Mouse (Mus musculus) neural tube, embryonic 15.5 days (tissue): ENCODE results near the gene Ptpro. TPM values are rescaled to one million over a fixed set of nuclear protein-coding genes. Genes with fewer than 3 reads are reported as not detected.

ENCODE experiments used
- ATAC-seq: fragments of 200-750 bp; cut with Nextera tagmentation; 2 replicates; pipeline ENCODE4 v1.8.0; 2017; ENCODE audit warnings: mild to moderate bottlenecking, moderate TSS enrichment, moderate library complexity; ENCODE audit not compliant: low FRiP score
- H3K27ac ChIP-seq: fragments of 300-500 bp; sonication (generic); replicated peaks from 2 replicates; pipeline ENCODE4 v1.5.1; 2015; ENCODE audit warnings: mild to moderate bottlenecking, inconsistent platforms
- H3K27me3 ChIP-seq: fragments of 300-500 bp; sonication (generic); replicated peaks from 2 replicates; pipeline ENCODE4 v1.6.1; 2015; ENCODE audit warnings: inconsistent platforms
- H3K36me3 ChIP-seq: fragments of 300-500 bp; sonication (generic); 2 replicates; pipeline ENCODE4 v1.6.1; 2015; ENCODE audit warnings: inconsistent platforms
- H3K4me1 ChIP-seq: fragments of 300-500 bp; sonication (generic); 2 replicates; pipeline ENCODE4 v1.6.1; 2015; ENCODE audit warnings: inconsistent platforms
- H3K4me2 ChIP-seq: fragments of 300-500 bp; sonication (generic); 2 replicates; pipeline ENCODE4 v1.6.1; 2015; ENCODE audit warnings: inconsistent platforms, mild to moderate bottlenecking, moderate library complexity
- H3K4me3 ChIP-seq: fragments of 300-500 bp; sonication (generic); replicated peaks from 2 replicates; pipeline ENCODE4 v1.5.1; 2015; ENCODE audit warnings: mild to moderate bottlenecking, inconsistent platforms
- H3K9ac ChIP-seq: fragments of 300-500 bp; sonication (generic); replicated peaks from 2 replicates; pipeline ENCODE4 v1.6.1; 2015; ENCODE audit warnings: mild to moderate bottlenecking, inconsistent platforms
- H3K9me3 ChIP-seq: fragments of 300-500 bp; sonication (generic); replicated peaks from 2 replicates; pipeline ENCODE4 v1.6.1; 2016; ENCODE audit warnings: inconsistent platforms
- WGBS: fragments of 180-500 bp; shearing (Covaris S2); methylation state at CpG from one replicate; pipeline ENCODE4 v1.1.7; 2015; ENCODE audit warnings: mixed read lengths; 5-methylcytosine and 5-hydroxymethylcytosine counted together
- polyA plus RNA-seq: library from polyadenylated mRNA; unstranded; fragments of >200 nt; fragmentation: Nextera tagmentation; extraction: Ambion mirVana; gene quantifications from 2 replicates; pipeline ENCODE4 v1.2.1, GENCODE M21; 2015

Gene Ptpro
- polyA plus RNA-seq, 1 experiment from 2014 or later, result 49.5 TPM

GRCm38 (mm10) chr6:137504052-137504451, 251.9 kb downstream of the Ptpro start:
- ATAC-seq, result no peak
- Histone ChIP-seq H3K9ac (no peak overlapping the region), H3K4me2 (no peak overlapping the region), H3K27ac (no peak overlapping the region), H3K4me1 (no peaks in the 10 kb centered on the region), H3K36me3 (no peaks in the 10 kb centered on the region; the same call in 1 of the 2 replicates), H3K27me3 (no peaks in the 10 kb centered on the region), H3K9me3 (no peaks in the 10 kb centered on the region), H3K4me3 (no peak overlapping the region)
- WGBS, result 66% methylated on average over 1 of the region's 1 CpGs

- Histone ChIP-seq H3K4me1 (no peaks in the 10 kb centered on the region), H3K27ac (no peak overlapping the region), H3K36me3 (no peaks in the 10 kb centered on the region; the same call in 1 of the 2 replicates), H3K27me3 (no peaks in the 10 kb centered on the region), H3K4me3 (no peak overlapping the region), H3K9ac (no peak overlapping the region), H3K4me2 (no peak overlapping the region), H3K9me3 (no peaks in the 10 kb centered on the region)
- 90% methylated on average over 3 of the region's 3 CpGs for WGBS
- no peak for ATAC-seq
Observed at GRCm38 (mm10) chr6:137505555-137506227, 253.6 kb downstream of the Ptpro start.

- no peak overlapping the region for H3K4me2 ChIP-seq
- no peak overlapping the region for H3K27ac ChIP-seq
- WGBS, result 95% methylated on average over 7 of the region's 7 CpGs
- no peak for ATAC-seq
- H3K9ac ChIP-seq, result no peak overlapping the region
- H3K27me3 ChIP-seq, result no peaks in the 10 kb centered on the region
- no peaks in the 10 kb centered on the region; the same call in 1 of the 2 replicates for H3K36me3 ChIP-seq
- H3K4me1 ChIP-seq, result no peaks in the 10 kb centered on the region
- no peaks in the 10 kb centered on the region for H3K9me3 ChIP-seq
- no peak overlapping the region for H3K4me3 ChIP-seq
Observed at GRCm38 (mm10) chr6:137506563-137506962, 254.4 kb downstream of the Ptpro start.

- no peaks in the 10 kb centered on the region for H3K27me3 ChIP-seq
- H3K27ac ChIP-seq, result no peak overlapping the region
- H3K9ac ChIP-seq, result no peak overlapping the region
- no peak overlapping the region for H3K4me3 ChIP-seq
- no peaks in the 10 kb centered on the region; the same call in 1 of the 2 replicates for H3K36me3 ChIP-seq
- H3K4me1 ChIP-seq, result no peaks in the 10 kb centered on the region
- no peak for ATAC-seq
- WGBS, result 94% methylated on average over 19 of the region's 19 CpGs
- no peak overlapping the region for H3K4me2 ChIP-seq
- no peaks in the 10 kb centered on the region for H3K9me3 ChIP-seq
Observed at GRCm38 (mm10) chr6:137508936-137509335, 256.8 kb downstream of the Ptpro start.

- 75% methylated on average over 14 of the region's 14 CpGs for WGBS
- Histone ChIP-seq H3K27me3 (no peaks in the 10 kb centered on the region), H3K4me3 (no peak overlapping the region), H3K9ac (no peak overlapping the region), H3K36me3 (no peaks in the 10 kb centered on the region; the same call in 1 of the 2 replicates), H3K4me2 (no peak overlapping the region), H3K9me3 (no peaks in the 10 kb centered on the region), H3K27ac (no peak overlapping the region), H3K4me1 (no peaks in the 10 kb centered on the region)
- ATAC-seq, result no peak
Observed at GRCm38 (mm10) chr6:137509341-137510045, 257.4 kb downstream of the Ptpro start.

- no peak overlapping the region for H3K9ac ChIP-seq
- no peaks in the 10 kb centered on the region for H3K9me3 ChIP-seq
- H3K27me3 ChIP-seq, result no peaks in the 10 kb centered on the region
- no peaks in the 10 kb centered on the region; the same call in 1 of the 2 replicates for H3K36me3 ChIP-seq
- H3K27ac ChIP-seq, result no peak overlapping the region
- H3K4me3 ChIP-seq, result no peak overlapping the region
- H3K4me2 ChIP-seq, result no peak overlapping the region
- H3K4me1 ChIP-seq, result no peaks in the 10 kb centered on the region
- ATAC-seq, result no peak
- WGBS, result 83% methylated on average over 5 of the region's 5 CpGs
Observed at GRCm38 (mm10) chr6:137512753-137513152, 260.6 kb downstream of the Ptpro start.

Other genes with a start within 250 kb of the Ptpro start
- 10.6 and 11.1 TPM in 2 replicates for gene Rerg, start 81.8 kb upstream of the Ptpro start, polyA plus RNA-seq